Mouse (Mus musculus) cerebellum, postnatal 14 days (tissue): Measurements from ENCODE around the gene Tcf7l1.

ENCODE experiments used
- DNase-seq, 2 experiments: peaks; one replicate each; pipeline ENCODE4 v3.0.0; 2021; ENCODE audit warnings: mixed read lengths in 2 of 2

The Tcf7l1 gene

GRCm38 (mm10) chr6:72696601-72697335 lies 92.3 kb downstream of the Tcf7l1 start:
- no peak for DNase-seq

- no peak for DNase-seq
Observed at GRCm38 (mm10) chr6:72694791-72695204, 94.3 kb downstream of the Tcf7l1 start.

- DNase-seq: no peak
Observed at GRCm38 (mm10) chr6:72694047-72694790, 94.8 kb downstream of the Tcf7l1 start.

GRCm38 (mm10) chr6:72692469-72692868 lies 96.6 kb downstream of the Tcf7l1 start:
- DNase-seq: no peak

- no peak for DNase-seq
Observed at GRCm38 (mm10) chr6:72691549-72691948, 97.5 kb downstream of the Tcf7l1 start.

- no peak for DNase-seq
Observed at GRCm38 (mm10) chr6:72690595-72690994, 98.5 kb downstream of the Tcf7l1 start.

GRCm38 (mm10) chr6:72690001-72690400 lies 99.1 kb downstream of the Tcf7l1 start:
- no peak for DNase-seq

- no peak for DNase-seq
Observed at GRCm38 (mm10) chr6:72689046-72689445, 100.0 kb downstream of the Tcf7l1 start.

GRCm38 (mm10) chr6:72685165-72685564 lies 103.9 kb downstream of the Tcf7l1 start:
- no peak for DNase-seq

GRCm38 (mm10) chr6:72684260-72684805 lies 104.7 kb downstream of the Tcf7l1 start:
- DNase-seq: no peak

- DNase-seq: no peak
Observed at GRCm38 (mm10) chr6:72682238-72682637, 106.8 kb downstream of the Tcf7l1 start.

GRCm38 (mm10) chr6:72680936-72681335 lies 108.1 kb downstream of the Tcf7l1 start:
- DNase-seq: no peak

- peak in 1 of 2 experiments; percentile 38 for DNase-seq
Observed at GRCm38 (mm10) chr6:72678631-72679030, 110.4 kb downstream of the Tcf7l1 start.

GRCm38 (mm10) chr6:72677510-72678220 lies 111.4 kb downstream of the Tcf7l1 start:
- no peak for DNase-seq

- DNase-seq: no peak
Observed at GRCm38 (mm10) chr6:72677079-72677478, 112.0 kb downstream of the Tcf7l1 start.

- no peak for DNase-seq
Observed at GRCm38 (mm10) chr6:72676376-72676775, 112.7 kb downstream of the Tcf7l1 start.

- DNase-seq: no peak
Observed at GRCm38 (mm10) chr6:72673751-72674150, 115.3 kb downstream of the Tcf7l1 start.

GRCm38 (mm10) chr6:72671129-72671528 lies 117.9 kb downstream of the Tcf7l1 start:
- no peak for DNase-seq

- peak; percentile 53 to 75 for DNase-seq
Observed at GRCm38 (mm10) chr6:72667021-72667420, 122.0 kb downstream of the Tcf7l1 start.

GRCm38 (mm10) chr6:72664290-72664689 lies 124.8 kb downstream of the Tcf7l1 start:
- DNase-seq: no peak

GRCm38 (mm10) chr6:72663000-72663399 lies 126.1 kb downstream of the Tcf7l1 start:
- DNase-seq: no peak

- DNase-seq: peak; percentile 22 to 27
Observed at GRCm38 (mm10) chr6:72660391-72660720, 128.7 kb downstream of the Tcf7l1 start.

- no peak for DNase-seq
Observed at GRCm38 (mm10) chr6:72659717-72660390, 129.2 kb downstream of the Tcf7l1 start.
